Mouse (Mus musculus): ENCODE data around the gene Setd3. TPM values are rescaled to one million over a fixed set of nuclear protein-coding genes. Genes with fewer than 3 reads are reported as not detected.

Setd3 gene
- polyA plus RNA-seq, 1 experiment from 2014 or later = 90.6 TPM

GRCm38 (mm10) chr12:108143624-108144498 lies 35.3 kb downstream of the Setd3 start:
- no peak overlapping the region for H3K27ac ChIP-seq (ENCODE audit: low read depth, low read length)
- 93% methylated on average over 5 of the region's 5 CpGs for WGBS
- no peaks in the 10 kb centered on the region for H3K4me1 ChIP-seq (ENCODE audit: control insufficient read depth, insufficient read depth, low read length)
- no peak for ATAC-seq (ENCODE audit: low read depth)
- no peaks in the 10 kb centered on the region for H3K27me3 ChIP-seq (ENCODE audit: control insufficient read depth, insufficient read depth, low read length)
- H3K36me3 ChIP-seq (ENCODE audit: control insufficient read depth, insufficient read depth, low read length) = peaks cover 7% of the 10 kb centered on the region
- H3K9me3 ChIP-seq (ENCODE audit: control insufficient read depth, low read length) = no peaks in the 10 kb centered on the region
- no peak overlapping the region for H3K4me3 ChIP-seq (ENCODE audit: low read depth, low read length)
- H3K9ac ChIP-seq (replicated peaks; ENCODE audit: low read depth, low read length) = no peak overlapping the region
- H3K4me2 ChIP-seq (ENCODE audit: low read depth, low read length) = no peak overlapping the region

- Histone ChIP-seq H3K9me3 (ENCODE audit: control insufficient read depth, low read length) (no peaks in the 10 kb centered on the region), H3K9ac (replicated peaks; ENCODE audit: low read depth, low read length) (no peak overlapping the region), H3K4me3 (ENCODE audit: low read depth, low read length) (no peak overlapping the region), H3K36me3 (ENCODE audit: control insufficient read depth, insufficient read depth, low read length) (peaks cover 11% of the 10 kb centered on the region), H3K4me1 (ENCODE audit: control insufficient read depth, insufficient read depth, low read length) (no peaks in the 10 kb centered on the region), H3K4me2 (ENCODE audit: low read depth, low read length) (no peak overlapping the region), H3K27ac (ENCODE audit: low read depth, low read length) (no peak overlapping the region), H3K27me3 (ENCODE audit: control insufficient read depth, insufficient read depth, low read length) (no peaks in the 10 kb centered on the region)
- 82% methylated on average over 6 of the region's 6 CpGs for WGBS
- ATAC-seq (ENCODE audit: low read depth) = no peak
Measured at GRCm38 (mm10) chr12:108135610-108136208, 43.4 kb downstream of the Setd3 start.

GRCm38 (mm10) chr12:108133181-108133580 lies 45.9 kb downstream of the Setd3 start:
- no peaks in the 10 kb centered on the region for H3K27me3 ChIP-seq (ENCODE audit: control insufficient read depth, insufficient read depth, low read length)
- no peaks in the 10 kb centered on the region for H3K9me3 ChIP-seq (ENCODE audit: control insufficient read depth, low read length)
- 78% methylated on average over 2 of the region's 2 CpGs for WGBS
- H3K27ac ChIP-seq (ENCODE audit: low read depth, low read length) = no peak overlapping the region
- no peak overlapping the region for H3K9ac ChIP-seq (replicated peaks; ENCODE audit: low read depth, low read length)
- H3K4me2 ChIP-seq (ENCODE audit: low read depth, low read length) = no peak overlapping the region
- no peaks in the 10 kb centered on the region for H3K4me1 ChIP-seq (ENCODE audit: control insufficient read depth, insufficient read depth, low read length)
- H3K4me3 ChIP-seq (ENCODE audit: low read depth, low read length) = no peak overlapping the region
- ATAC-seq (ENCODE audit: low read depth) = no peak
- peaks cover 7% of the 10 kb centered on the region for H3K36me3 ChIP-seq (ENCODE audit: control insufficient read depth, insufficient read depth, low read length)

- 93% methylated on average over 8 of the region's 8 CpGs for WGBS
- ATAC-seq (ENCODE audit: low read depth) = no peak
- Histone ChIP-seq H3K4me2 (ENCODE audit: low read depth, low read length) (no peak overlapping the region), H3K4me1 (ENCODE audit: control insufficient read depth, insufficient read depth, low read length) (no peaks in the 10 kb centered on the region), H3K9me3 (ENCODE audit: control insufficient read depth, low read length) (no peaks in the 10 kb centered on the region), H3K36me3 (ENCODE audit: control insufficient read depth, insufficient read depth, low read length) (peaks cover 10% of the 10 kb centered on the region), H3K27ac (ENCODE audit: low read depth, low read length) (no peak overlapping the region), H3K9ac (replicated peaks; ENCODE audit: low read depth, low read length) (no peak overlapping the region), H3K4me3 (ENCODE audit: low read depth, low read length) (no peak overlapping the region), H3K27me3 (ENCODE audit: control insufficient read depth, insufficient read depth, low read length) (no peaks in the 10 kb centered on the region)
Measured at GRCm38 (mm10) chr12:108132450-108133070, 46.6 kb downstream of the Setd3 start.

- no peak overlapping the region for H3K9ac ChIP-seq (replicated peaks; ENCODE audit: low read depth, low read length)
- H3K4me1 ChIP-seq (ENCODE audit: control insufficient read depth, insufficient read depth, low read length) = peaks cover 15% of the 10 kb centered on the region
- H3K27me3 ChIP-seq (ENCODE audit: control insufficient read depth, insufficient read depth, low read length) = no peaks in the 10 kb centered on the region
- no peak overlapping the region for H3K27ac ChIP-seq (ENCODE audit: low read depth, low read length)
- WGBS = 0% methylated on average over 2 of the region's 2 CpGs
- peak; percentile 79; the same call in 1 of the 2 replicates for ATAC-seq (ENCODE audit: low read depth)
- no peak overlapping the region for H3K4me2 ChIP-seq (ENCODE audit: low read depth, low read length)
- H3K9me3 ChIP-seq (ENCODE audit: control insufficient read depth, low read length) = no peaks in the 10 kb centered on the region
- no peaks in the 10 kb centered on the region for H3K36me3 ChIP-seq (ENCODE audit: control insufficient read depth, insufficient read depth, low read length)
- no peak overlapping the region for H3K4me3 ChIP-seq (ENCODE audit: low read depth, low read length)
Measured at GRCm38 (mm10) chr12:108121288-108121687, 57.8 kb downstream of the Setd3 start.

- no peak overlapping the region for H3K9ac ChIP-seq (replicated peaks; ENCODE audit: low read depth, low read length)
- H3K4me1 ChIP-seq (ENCODE audit: control insufficient read depth, insufficient read depth, low read length) = peaks cover 15% of the 10 kb centered on the region
- no peaks in the 10 kb centered on the region for H3K36me3 ChIP-seq (ENCODE audit: control insufficient read depth, insufficient read depth, low read length)
- H3K27ac ChIP-seq (ENCODE audit: low read depth, low read length) = no peak overlapping the region
- 70% methylated on average over 6 of the region's 6 CpGs for WGBS
- ATAC-seq (ENCODE audit: low read depth) = no peak
- H3K27me3 ChIP-seq (ENCODE audit: control insufficient read depth, insufficient read depth, low read length) = no peaks in the 10 kb centered on the region
- no peak overlapping the region for H3K4me3 ChIP-seq (ENCODE audit: low read depth, low read length)
- H3K9me3 ChIP-seq (ENCODE audit: control insufficient read depth, low read length) = no peaks in the 10 kb centered on the region
- no peak overlapping the region for H3K4me2 ChIP-seq (ENCODE audit: low read depth, low read length)
Measured at GRCm38 (mm10) chr12:108120434-108120833, 58.7 kb downstream of the Setd3 start.

- Histone ChIP-seq H3K4me1 (ENCODE audit: control insufficient read depth, insufficient read depth, low read length) (peaks cover 15% of the 10 kb centered on the region), H3K36me3 (ENCODE audit: control insufficient read depth, insufficient read depth, low read length) (no peaks in the 10 kb centered on the region), H3K4me2 (ENCODE audit: low read depth, low read length) (no peak overlapping the region), H3K4me3 (ENCODE audit: low read depth, low read length) (no peak overlapping the region), H3K9ac (replicated peaks; ENCODE audit: low read depth, low read length) (no peak overlapping the region), H3K9me3 (ENCODE audit: control insufficient read depth, low read length) (no peaks in the 10 kb centered on the region), H3K27ac (ENCODE audit: low read depth, low read length) (no peak overlapping the region), H3K27me3 (ENCODE audit: control insufficient read depth, insufficient read depth, low read length) (no peaks in the 10 kb centered on the region)
- ATAC-seq (ENCODE audit: low read depth) = peak; percentile 51; the same call in 1 of the 2 replicates
- 28% methylated on average over 9 of the region's 9 CpGs for WGBS
Measured at GRCm38 (mm10) chr12:108119930-108120329, 59.2 kb downstream of the Setd3 start.

GRCm38 (mm10) chr12:108118902-108119531 lies 60.1 kb downstream of the Setd3 start:
- WGBS = 16% methylated on average over 19 of the region's 19 CpGs
- peak; percentile 51 for ATAC-seq (ENCODE audit: low read depth)

More at GRCm38 (mm10) chr12:108118902-108119531, 60.1 kb downstream of the Setd3 start:
- Histone ChIP-seq H3K27me3 (ENCODE audit: control insufficient read depth, insufficient read depth, low read length) (no peaks in the 10 kb centered on the region), H3K36me3 (ENCODE audit: control insufficient read depth, insufficient read depth, low read length) (no peaks in the 10 kb centered on the region), H3K4me3 (ENCODE audit: low read depth, low read length) (no peak overlapping the region), H3K9me3 (ENCODE audit: control insufficient read depth, low read length) (no peaks in the 10 kb centered on the region), H3K9ac (replicated peaks; ENCODE audit: low read depth, low read length) (no peak overlapping the region), H3K4me2 (ENCODE audit: low read depth, low read length) (peak overlapping the region; percentile 32), H3K4me1 (ENCODE audit: control insufficient read depth, insufficient read depth, low read length) (peaks cover 15% of the 10 kb centered on the region), H3K27ac (ENCODE audit: low read depth, low read length) (no peak overlapping the region)
